Mouse (Mus musculus) limb, embryonic 10.5 days (tissue): ENCODE measurements around the gene Zfp408. TPM values are rescaled to one million over a fixed set of nuclear protein-coding genes. Genes with fewer than 3 reads are reported as not detected.

ENCODE experiments used
- DNase-seq: peaks from one replicate; pipeline ENCODE4 v3.0.0-alpha.2; 2017; ENCODE audit warnings: low spot score
- H3K27ac ChIP-seq: fragments of 300-500 bp; sonication (generic); 2 replicates; pipeline ENCODE4 v1.5.1; 2016; ENCODE audit warnings: mild to moderate bottlenecking
- H3K27me3 ChIP-seq: fragments of 300-500 bp; sonication (generic); 2 replicates; pipeline ENCODE4 v1.6.1; 2016; ENCODE audit warnings: low read depth, mild to moderate bottlenecking; ENCODE audit not compliant: poor library complexity, severe bottlenecking
- H3K36me3 ChIP-seq: fragments of 300-500 bp; sonication (generic); 2 replicates; pipeline ENCODE4 v1.6.1; 2016; ENCODE audit warnings: mild to moderate bottlenecking, moderate library complexity
- H3K4me1 ChIP-seq: fragments of 300-500 bp; sonication (generic); 2 replicates; pipeline ENCODE4 v1.6.1; 2016
- H3K4me3 ChIP-seq: fragments of 300-500 bp; sonication (generic); 2 replicates; pipeline ENCODE4 v1.5.1; 2016; ENCODE audit warnings: mild to moderate bottlenecking, moderate library complexity
- H3K9me3 ChIP-seq: fragments of 300-500 bp; sonication (generic); replicated peaks from 2 replicates; pipeline ENCODE4 v1.6.1; 2016; ENCODE audit warnings: mild to moderate bottlenecking
- WGBS: fragments of 180-500 bp; shearing (Covaris S2); methylation state at CpG from one replicate; pipeline ENCODE4 v1.1.7; 2016; 5-methylcytosine and 5-hydroxymethylcytosine counted together
- polyA plus RNA-seq: library from polyadenylated mRNA; unstranded; fragments of >200 nt; fragmentation: Nextera tagmentation; extraction: Ambion mirVana; gene quantifications from 2 replicates; pipeline ENCODE4 v1.2.1, GENCODE M21; 2016

The Zfp408 gene
- polyA plus RNA-seq = 11.3 and 12.8 TPM in 2 replicates

DNA sequence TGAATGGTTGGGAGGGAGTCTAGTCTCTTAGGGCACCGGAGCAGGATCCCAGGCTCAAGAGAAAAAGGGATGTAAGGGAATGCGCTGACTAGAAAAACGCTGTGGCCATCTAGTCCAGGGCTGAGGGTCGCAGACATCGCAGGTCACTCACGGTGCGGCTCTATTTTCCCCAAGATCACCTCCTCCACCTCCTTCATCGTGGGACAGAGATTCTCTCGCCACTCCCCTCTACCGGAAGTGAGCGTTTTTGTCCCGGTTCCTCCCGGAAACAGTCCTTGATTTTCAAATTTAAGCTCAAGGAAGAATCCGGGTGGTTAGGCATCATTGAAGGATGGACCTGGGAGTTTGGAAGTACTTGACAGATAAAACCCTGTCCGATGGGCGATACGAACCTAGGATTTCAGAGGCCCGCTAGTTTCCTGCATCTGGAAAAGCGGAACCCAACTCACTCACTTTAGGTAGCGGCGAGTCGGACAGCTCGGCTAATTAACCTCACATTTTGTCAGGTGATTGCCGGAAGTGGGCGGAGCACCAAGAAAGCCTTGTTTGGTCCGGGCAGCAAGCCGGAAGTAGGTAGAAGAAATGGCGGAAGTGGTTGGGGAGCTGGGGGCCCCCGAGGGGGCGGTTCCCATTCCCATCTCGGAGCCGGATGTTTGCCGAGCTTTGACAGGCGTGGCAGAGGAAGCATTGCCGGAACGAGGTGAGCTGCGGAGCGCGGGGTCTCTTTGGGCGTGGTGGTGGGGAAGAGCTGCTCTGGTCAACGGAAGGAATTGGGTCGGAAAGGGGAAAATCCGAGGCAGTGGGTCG is at the start of gene Zfp408, which contains the start of gene Arhgap1:
Gene Zfp408, minus strand, starts transcription at position 239 of the 807 bp plus-strand sequence.
Gene Arhgap1, plus strand, starts transcription at position 308 of the 807 bp plus-strand sequence.
- H3K36me3 ChIP-seq = peaks cover 63% of the 10 kb centered on the region
- under 1% methylated on average over 44 of the region's 44 CpGs for WGBS
- peak; percentile 99 for DNase-seq
- H3K27me3 ChIP-seq = no peaks in the 10 kb centered on the region
- peaks cover 18% of the 10 kb centered on the region for H3K4me1 ChIP-seq
- H3K9me3 ChIP-seq = no peaks in the 10 kb centered on the region
- H3K4me3 ChIP-seq = peak within 1 kb of the TSS; percentile 98
- peak within 1 kb of the TSS; percentile 94 for H3K27ac ChIP-seq

DNA sequence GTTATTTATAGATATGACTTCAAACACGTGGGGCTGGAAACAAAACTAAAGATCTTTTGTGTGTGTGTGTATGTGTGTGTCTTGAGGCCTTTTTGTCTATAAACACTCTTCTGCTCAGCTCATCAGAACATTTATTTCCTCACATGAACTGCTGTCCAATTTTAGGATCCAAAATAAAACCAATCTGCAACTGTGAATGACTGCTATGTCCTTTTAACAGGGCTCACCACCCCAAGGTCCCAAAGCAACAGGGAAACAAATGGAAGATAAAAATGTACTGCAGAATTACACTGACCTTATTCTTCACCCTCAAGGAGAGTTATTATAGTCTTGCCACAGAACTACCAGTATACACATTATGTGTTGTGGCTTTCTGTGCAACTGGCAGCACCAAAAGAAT is 49.6 kb upstream of the Zfp408 start:
- Histone ChIP-seq H3K4me1 (no peaks in the 10 kb centered on the region), H3K4me3 (no peak overlapping the region), H3K27ac (no peak overlapping the region), H3K27me3 (no peaks in the 10 kb centered on the region), H3K36me3 (peaks cover 12% of the 10 kb centered on the region), H3K9me3 (no peaks in the 10 kb centered on the region)
- 91% methylated on average over 1 of the region's 1 CpGs for WGBS
- no peak for DNase-seq

DNA sequence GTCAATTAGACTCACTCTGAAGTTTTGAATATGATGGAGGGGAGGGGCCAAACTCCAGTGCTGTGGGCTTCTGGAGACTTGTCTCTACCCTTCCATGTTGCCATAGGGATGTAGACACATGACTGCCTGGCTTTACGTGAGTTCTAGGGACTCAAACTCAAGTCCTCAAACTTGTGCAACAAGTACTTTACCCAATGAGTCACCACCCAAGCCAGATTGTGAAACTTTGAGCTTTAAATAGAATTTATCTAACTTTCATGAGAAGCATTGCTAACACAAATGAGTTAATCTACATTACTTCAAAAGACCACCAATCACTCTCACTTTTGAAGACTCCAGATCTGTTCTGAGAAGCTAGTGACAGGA is 46.6 kb upstream of the Zfp408 start:
- Histone ChIP-seq H3K27me3 (no peaks in the 10 kb centered on the region), H3K36me3 (peaks cover 31% of the 10 kb centered on the region), H3K4me1 (no peaks in the 10 kb centered on the region), H3K9me3 (no peaks in the 10 kb centered on the region), H3K4me3 (no peak overlapping the region), H3K27ac (no peak overlapping the region)
- WGBS = 94% methylated on average over 1 of the region's 1 CpGs
- no peak for DNase-seq

- 93% methylated on average over 10 of the region's 10 CpGs for WGBS
- no peak for DNase-seq
- H3K27me3 ChIP-seq = no peaks in the 10 kb centered on the region
- H3K9me3 ChIP-seq = no peaks in the 10 kb centered on the region
- H3K27ac ChIP-seq = no peak overlapping the region
- no peaks in the 10 kb centered on the region for H3K4me1 ChIP-seq
- no peak overlapping the region for H3K4me3 ChIP-seq
- peaks cover 33% of the 10 kb centered on the region for H3K36me3 ChIP-seq
Measured at GRCm38 (mm10) chr2:91695436-91696224, 46.0 kb upstream of the Zfp408 start.

DNA sequence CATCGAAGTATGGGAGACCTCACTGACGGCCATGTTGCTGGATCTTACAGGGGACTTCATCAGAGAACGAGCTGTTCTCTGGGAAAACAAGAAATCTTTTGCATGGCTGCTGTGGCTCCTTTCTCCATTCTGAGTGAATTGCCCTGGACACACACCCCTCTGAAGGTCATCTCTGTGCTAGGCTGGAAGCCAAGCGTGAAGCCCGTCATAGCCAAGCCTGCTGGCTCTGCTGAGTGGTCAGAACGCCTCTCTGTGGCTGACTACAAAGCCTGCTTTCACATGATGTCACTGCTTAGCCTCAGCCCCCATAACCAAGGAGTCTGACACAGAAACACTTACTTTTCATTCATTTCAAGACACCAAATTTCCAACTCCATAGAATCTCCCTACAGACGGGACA is 39.9 kb upstream of the Zfp408 start:
- no peak for DNase-seq

GRCm38 (mm10) chr2:91683919-91684318 is 34.3 kb upstream of the Zfp408 start:
- 78% methylated on average over 8 of the region's 8 CpGs for WGBS
- Histone ChIP-seq H3K36me3 (peaks cover 94% of the 10 kb centered on the region), H3K27me3 (no peaks in the 10 kb centered on the region), H3K4me3 (no peak overlapping the region), H3K4me1 (no peaks in the 10 kb centered on the region), H3K9me3 (no peaks in the 10 kb centered on the region), H3K27ac (no peak overlapping the region)
- DNase-seq = no peak

More for the DNA sequence above, 39.9 kb upstream of the Zfp408 start:
- peaks cover 74% of the 10 kb centered on the region for H3K36me3 ChIP-seq
- H3K4me1 ChIP-seq = no peaks in the 10 kb centered on the region
- no peaks in the 10 kb centered on the region for H3K9me3 ChIP-seq
- no peak overlapping the region for H3K4me3 ChIP-seq
- WGBS = 90% methylated on average over 7 of the region's 7 CpGs
- no peaks in the 10 kb centered on the region for H3K27me3 ChIP-seq
- H3K27ac ChIP-seq = no peak overlapping the region

DNA sequence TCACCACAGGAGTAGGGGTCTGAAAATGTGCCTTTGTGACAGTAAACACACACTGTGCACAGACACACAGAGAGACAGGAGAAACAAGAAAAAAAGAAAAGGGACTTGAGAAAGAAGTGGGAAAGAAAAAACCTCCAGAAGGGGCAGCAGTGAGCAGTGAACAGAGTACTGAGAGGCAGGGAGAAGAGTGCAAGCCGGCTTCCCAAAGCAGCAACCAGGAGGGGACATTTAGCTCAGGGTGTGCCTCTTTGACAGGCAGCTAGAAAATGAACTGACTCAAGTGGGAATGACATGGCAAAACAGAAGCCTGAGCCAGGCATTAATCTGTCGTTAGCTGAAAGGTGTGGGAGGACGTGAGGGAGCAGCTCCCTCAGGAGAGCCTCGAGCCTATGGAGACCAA is 33.3 kb upstream of the Zfp408 start:
- H3K36me3 ChIP-seq = peaks cover 95% of the 10 kb centered on the region
- no peak overlapping the region for H3K27ac ChIP-seq
- H3K9me3 ChIP-seq = no peaks in the 10 kb centered on the region
- 60% methylated on average over 4 of the region's 4 CpGs for WGBS
- no peaks in the 10 kb centered on the region for H3K27me3 ChIP-seq
- H3K4me3 ChIP-seq = no peak overlapping the region
- DNase-seq = no peak
- no peaks in the 10 kb centered on the region for H3K4me1 ChIP-seq

DNA sequence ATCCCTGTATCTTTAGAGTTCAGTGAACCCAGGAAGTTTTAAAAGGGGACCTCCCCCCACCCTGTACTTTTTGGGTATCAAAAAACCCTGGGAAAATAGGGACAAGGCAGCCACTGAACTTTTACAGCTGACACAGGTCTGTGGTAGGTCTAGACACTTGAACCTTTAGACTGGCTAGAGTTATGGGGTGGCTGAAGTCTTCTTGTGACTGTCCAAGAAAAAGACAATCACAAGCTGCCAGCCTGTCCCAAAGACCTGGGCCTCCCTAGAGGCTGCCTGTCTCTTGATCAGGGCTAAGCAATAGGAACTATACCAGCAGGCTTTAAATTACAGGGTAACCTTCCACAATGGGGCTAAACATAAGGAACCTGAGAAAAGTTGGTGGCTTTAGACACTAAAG is 27.4 kb upstream of the Zfp408 start:
- no peak for DNase-seq
- no peak overlapping the region for H3K27ac ChIP-seq
- no peaks in the 10 kb centered on the region for H3K9me3 ChIP-seq
- H3K4me1 ChIP-seq = no peaks in the 10 kb centered on the region
- peaks cover 94% of the 10 kb centered on the region for H3K36me3 ChIP-seq
- no peaks in the 10 kb centered on the region for H3K27me3 ChIP-seq
- H3K4me3 ChIP-seq = no peak overlapping the region

DNA sequence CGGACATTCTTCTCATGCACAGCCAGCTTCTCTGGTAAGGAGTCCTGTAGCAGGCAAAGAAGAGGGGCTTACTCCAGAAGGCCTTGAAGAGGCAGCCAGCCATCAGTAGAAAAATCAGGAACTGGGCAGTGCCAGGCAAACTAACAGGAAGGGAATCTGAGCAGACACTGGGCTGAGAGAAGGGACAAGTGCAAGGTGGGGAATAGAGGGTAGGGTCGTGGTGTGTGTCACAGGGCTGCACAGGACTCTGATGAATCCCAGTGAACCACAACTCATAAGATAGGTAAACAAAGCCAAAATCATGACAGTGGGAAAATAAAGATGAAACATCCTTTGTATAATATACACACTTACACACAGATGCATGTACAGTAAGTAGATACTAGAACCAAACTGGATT is 26.8 kb upstream of the Zfp408 start:
- no peak for DNase-seq
- Histone ChIP-seq H3K36me3 (peaks cover 94% of the 10 kb centered on the region), H3K27me3 (no peaks in the 10 kb centered on the region), H3K4me1 (no peaks in the 10 kb centered on the region), H3K27ac (no peak overlapping the region), H3K4me3 (no peak overlapping the region), H3K9me3 (no peaks in the 10 kb centered on the region)
- WGBS = 73% methylated on average over 2 of the region's 2 CpGs

DNA sequence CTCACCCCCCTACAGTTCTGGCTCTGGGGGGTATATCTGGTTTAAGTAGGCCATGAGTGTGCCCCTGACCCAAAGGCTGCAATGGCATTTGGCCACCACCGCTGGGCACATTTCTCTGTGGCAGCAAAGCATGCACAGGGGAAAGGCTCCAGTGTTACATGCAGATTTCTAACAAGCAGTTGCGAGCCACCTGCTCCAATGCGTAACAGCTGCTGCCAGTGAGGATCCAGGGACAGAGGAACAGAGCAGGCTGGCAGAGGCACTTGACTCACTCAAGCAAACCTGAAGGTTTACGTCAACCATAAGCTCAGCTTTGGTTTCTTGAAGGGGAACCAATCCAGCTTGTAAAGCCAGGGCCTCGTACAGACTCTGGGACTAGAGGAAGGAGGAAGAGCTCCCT is 25.3 kb upstream of the Zfp408 start:
- H3K9me3 ChIP-seq = no peaks in the 10 kb centered on the region
- WGBS = 90% methylated on average over 5 of the region's 5 CpGs
- peaks cover 93% of the 10 kb centered on the region for H3K36me3 ChIP-seq
- H3K4me1 ChIP-seq = no peaks in the 10 kb centered on the region
- H3K4me3 ChIP-seq = no peak overlapping the region
- H3K27me3 ChIP-seq = no peaks in the 10 kb centered on the region
- H3K27ac ChIP-seq = no peak overlapping the region
- DNase-seq = no peak

DNA sequence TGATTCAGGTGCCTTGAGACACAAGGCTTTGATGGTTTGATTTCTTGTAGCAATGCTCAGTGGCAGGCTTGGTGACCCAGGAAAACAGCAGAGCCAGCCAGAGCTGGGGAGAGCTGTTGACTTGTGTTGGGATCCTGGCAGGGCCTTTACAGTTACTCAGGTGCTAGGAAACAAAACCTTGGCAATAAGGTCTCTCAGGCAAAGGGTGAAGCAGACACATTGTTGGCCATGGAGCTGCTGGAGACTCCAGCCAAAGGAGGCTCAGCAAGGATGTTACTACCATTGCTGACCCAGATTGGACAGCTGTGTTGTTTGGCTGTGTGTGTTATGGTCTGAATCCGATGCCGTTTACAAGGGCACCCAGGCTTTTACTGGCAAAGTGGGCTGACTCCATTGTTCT is 24.0 kb upstream of the Zfp408 start:
- peaks cover 93% of the 10 kb centered on the region for H3K36me3 ChIP-seq
- 96% methylated on average over 2 of the region's 2 CpGs for WGBS

GRCm38 (mm10) chr2:91670038-91670437 is 20.4 kb upstream of the Zfp408 start:
- no peak overlapping the region for H3K27ac ChIP-seq
- no peaks in the 10 kb centered on the region for H3K27me3 ChIP-seq
- H3K36me3 ChIP-seq = peaks cover 81% of the 10 kb centered on the region
- no peak overlapping the region for H3K4me3 ChIP-seq
- no peak for DNase-seq
- H3K4me1 ChIP-seq = no peaks in the 10 kb centered on the region
- WGBS = 93% methylated on average over 6 of the region's 6 CpGs
- no peaks in the 10 kb centered on the region for H3K9me3 ChIP-seq

More for the DNA sequence above, 24.0 kb upstream of the Zfp408 start:
- Histone ChIP-seq H3K9me3 (no peaks in the 10 kb centered on the region), H3K4me3 (no peak overlapping the region), H3K27me3 (no peaks in the 10 kb centered on the region), H3K27ac (no peak overlapping the region), H3K4me1 (no peaks in the 10 kb centered on the region)
- no peak for DNase-seq

GRCm38 (mm10) chr2:91669326-91669725 is 19.7 kb upstream of the Zfp408 start:
- Histone ChIP-seq H3K36me3 (peaks cover 81% of the 10 kb centered on the region), H3K4me1 (no peaks in the 10 kb centered on the region), H3K27me3 (no peaks in the 10 kb centered on the region), H3K9me3 (no peaks in the 10 kb centered on the region), H3K4me3 (no peak overlapping the region), H3K27ac (no peak overlapping the region)
- DNase-seq = no peak
- WGBS = 91% methylated on average over 8 of the region's 8 CpGs
